Mouse (Mus musculus): ENCODE measurements around the gene Mrtfb.

Mrtfb gene

DNA sequence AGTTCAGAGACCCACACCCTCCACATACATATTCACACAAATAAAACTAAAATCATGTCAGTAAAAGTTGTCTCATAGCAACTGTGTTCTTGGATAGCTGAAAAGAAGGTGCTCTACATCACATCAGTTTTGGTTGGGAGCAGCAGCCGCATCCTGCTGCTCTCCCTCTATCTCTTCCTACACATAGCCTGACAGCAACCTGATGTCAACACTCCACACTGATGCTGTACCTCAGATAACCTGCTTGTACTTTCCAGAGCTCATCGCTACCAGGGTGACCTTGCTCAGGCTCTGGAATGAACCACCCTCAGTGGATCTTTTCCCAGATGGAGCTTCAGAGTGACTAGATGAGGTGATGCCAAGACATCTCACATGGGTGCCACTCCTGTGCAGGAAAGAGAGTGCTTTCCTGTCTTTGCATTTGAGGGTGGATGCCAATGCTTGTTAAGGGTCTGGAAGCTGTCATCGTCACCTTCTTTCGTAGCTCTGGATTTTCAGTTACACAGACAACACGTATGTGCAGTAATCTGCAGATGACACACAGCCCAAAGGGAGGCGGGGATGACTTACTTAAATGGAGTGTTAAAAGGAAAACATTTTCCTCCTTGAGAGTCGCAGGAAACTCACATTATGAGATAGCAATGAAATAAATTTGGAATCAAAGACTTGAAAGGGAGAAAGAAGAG is 173.8 kb downstream of the Mrtfb start:
- DNase-seq (ENCODE audit: extremely low read depth, insufficient read length, low spot score), result no peak

DNA sequence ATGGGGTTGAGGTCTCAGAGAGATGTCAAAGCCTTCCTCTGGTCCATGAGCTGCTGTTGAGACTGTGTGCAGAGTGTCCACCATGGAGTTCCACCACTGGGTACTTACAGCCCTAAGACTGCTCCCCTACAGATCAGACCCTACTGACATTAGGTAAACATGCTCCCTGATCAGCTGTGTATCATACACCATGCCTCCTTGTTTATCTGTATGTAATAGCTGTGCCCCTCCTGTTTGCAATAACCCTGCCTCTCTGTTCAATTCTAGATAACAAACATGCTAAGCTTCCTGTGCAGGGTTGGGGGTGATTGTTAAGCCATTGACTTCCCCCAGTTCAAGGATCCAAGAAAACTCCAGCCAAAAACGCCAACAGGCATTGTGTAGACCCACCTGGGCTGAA is 174.7 kb downstream of the Mrtfb start:
- no peak for DNase-seq (ENCODE audit: extremely low read depth, insufficient read length, low spot score)

DNA sequence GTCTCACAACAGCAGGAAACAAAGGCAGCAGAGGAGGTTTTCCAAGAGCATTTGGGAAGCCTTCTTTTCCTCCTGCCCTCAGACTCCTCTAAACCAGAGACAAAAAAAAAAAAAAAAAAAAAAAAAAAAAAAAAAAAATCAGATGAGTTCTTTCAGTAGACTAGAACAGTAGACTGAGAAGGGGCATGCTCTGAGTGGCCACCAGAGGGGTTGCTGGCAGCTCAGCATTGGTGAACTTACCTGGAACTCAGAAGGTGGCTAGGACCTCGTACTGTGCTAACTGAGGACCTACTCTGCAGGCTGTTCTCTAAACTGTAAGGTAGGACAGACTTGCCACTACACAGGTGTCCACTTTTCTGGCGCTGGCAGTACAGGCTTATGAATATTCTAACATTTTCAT is 179.3 kb downstream of the Mrtfb start:
- DNase-seq (ENCODE audit: extremely low read depth, insufficient read length, low spot score), result no peak

DNA sequence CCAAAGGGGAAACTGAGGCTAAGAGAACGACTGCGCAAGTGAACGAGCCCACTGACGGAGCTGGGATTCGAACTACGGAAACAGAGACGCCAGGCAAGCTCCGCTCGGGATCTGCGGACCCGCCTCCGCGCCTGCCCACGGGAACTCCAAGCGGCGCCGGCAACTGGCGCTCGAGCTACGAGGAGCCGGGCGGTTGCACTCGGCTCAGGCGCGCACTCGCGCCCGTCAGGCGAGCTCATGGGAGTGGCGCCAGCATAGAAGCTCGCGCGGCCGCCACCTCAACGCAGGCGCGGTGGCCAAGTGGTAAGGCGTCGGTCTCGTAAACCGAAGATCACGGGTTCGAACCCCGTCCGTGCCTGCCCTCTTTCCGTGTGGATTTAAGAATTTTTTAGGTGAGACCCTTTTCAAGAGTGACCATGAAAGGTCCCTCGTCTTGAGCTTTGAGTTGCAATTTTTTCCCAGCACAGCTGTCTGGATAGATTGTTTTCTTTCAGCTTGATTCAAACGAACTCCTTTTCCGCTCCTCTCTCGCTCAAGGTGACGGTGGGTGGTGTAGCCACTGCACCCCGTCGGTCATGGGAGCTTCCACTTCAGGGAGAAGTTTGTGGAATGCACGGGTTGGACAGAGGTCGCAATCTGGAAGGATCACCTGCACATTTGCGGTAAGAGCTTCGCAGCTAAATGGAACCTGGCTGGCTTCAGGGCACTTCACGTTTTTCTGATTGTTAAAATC is 180.9 kb downstream of the Mrtfb start:
- peak; percentile 97 for DNase-seq (ENCODE audit: extremely low read depth, insufficient read length, low spot score)

DNA sequence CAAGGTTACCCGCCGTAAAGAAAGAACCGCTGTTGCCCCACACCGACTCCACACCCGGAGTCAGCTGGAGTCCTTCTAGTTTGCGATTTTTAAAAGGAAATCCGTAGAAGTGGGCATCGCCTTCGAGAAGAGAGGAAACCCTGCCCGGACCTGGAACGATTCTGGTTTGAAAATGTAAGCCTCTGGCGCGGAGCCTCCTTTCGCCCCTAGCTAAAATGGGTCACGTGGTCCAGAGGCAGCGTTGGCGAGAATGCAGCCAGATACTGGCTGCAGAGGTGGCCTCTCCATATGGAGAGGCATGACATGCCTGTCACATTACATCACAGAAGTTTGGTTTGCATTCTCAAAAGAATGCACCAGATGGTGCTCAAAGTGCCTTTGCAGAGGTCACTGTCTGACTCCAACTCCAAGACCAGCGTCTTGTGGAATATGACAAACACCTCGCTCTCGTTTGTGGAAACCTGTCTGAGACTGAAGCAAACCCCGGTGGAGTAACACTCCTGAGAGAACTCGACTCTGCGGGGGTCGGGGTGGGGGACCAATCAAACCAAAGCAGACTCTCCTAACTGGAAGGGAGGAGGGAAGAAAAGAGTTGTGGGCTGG is 181.6 kb downstream of the Mrtfb start:
- peak; percentile 73 for DNase-seq (ENCODE audit: extremely low read depth, insufficient read length, low spot score)

DNA sequence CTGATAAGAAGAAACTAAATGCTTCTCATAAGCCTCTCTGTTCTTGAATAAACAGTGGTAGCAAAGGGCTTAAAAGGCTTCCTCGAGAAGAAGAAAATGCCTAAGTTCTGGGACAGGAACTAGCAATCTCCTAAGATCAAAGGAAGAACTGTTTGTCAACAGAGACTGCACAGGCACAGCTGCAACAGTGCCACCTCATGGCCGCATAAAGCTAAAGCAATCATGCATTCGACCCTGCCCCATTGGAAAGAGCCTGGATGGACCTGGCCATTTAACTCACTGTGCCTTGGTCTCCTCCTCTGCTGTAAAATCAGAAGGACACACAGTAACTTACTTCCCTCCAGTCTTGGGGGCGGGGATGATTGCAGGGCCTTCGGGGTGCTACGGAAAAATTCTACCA is 184.2 kb downstream of the Mrtfb start:
- DNase-seq (ENCODE audit: extremely low read depth, insufficient read length, low spot score), result no peak

DNA sequence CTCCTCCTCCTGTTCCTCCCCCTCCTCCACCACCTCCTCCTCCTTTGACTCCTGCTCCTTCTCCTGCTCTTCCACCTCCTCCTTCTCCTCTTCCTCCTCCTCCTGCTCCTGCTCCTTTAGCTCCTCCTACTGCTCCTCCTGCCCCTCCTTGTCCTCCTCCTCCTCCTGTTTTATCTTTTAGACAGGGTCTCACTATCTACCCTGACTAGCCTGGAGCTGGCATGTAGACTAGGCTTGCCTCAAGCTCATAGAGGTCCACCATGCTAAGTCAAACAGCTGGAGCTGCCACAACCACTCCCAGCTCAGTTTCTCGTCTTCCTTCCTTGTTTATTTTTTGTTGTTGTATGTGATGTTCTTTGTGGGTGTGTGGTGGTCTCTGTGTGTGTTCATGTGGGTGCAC is 187.5 kb downstream of the Mrtfb start:
- DNase-seq (ENCODE audit: extremely low read depth, insufficient read length, low spot score), result no peak

DNA sequence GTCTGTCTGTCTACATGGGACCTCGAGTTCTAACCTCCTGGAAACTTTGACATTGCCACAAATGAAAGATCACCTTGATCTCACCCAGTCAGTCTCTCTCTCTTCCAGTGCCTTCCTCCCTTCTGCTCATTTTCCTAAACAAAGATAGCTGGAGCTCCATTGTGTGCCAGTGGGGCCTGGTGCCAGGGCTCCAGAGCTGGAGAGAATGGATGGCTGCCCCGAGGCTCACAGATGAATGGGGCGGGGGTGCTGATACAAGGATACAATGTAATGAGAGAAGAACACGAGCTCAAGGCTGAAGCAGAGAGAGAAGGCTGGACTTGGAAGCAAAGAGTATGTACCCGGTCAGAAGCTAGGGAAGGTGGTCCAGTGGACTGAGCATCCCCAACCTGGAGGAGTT is 189.2 kb downstream of the Mrtfb start:
- no peak for DNase-seq (ENCODE audit: extremely low read depth, insufficient read length, low spot score)

DNA sequence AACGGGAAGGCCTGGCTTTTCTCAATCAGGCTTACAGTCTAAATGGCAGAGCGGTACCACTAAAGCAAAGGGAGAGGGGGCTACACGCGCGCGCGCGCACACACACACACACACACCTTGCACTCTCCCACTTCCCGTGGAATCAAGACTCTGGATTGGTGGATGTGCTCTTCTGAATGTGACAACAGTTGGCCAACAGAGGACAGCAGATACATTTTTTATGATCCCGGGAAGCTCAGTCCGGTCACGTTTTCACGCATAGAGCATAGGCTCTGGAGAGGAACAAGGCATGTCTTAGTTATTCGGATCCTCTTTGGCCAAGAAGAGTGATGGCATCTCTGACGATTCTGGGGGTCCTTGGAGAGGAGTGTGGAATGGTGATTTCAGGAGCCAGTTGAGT is 190.2 kb downstream of the Mrtfb start:
- peak; percentile 48 for DNase-seq (ENCODE audit: extremely low read depth, insufficient read length, low spot score)

DNA sequence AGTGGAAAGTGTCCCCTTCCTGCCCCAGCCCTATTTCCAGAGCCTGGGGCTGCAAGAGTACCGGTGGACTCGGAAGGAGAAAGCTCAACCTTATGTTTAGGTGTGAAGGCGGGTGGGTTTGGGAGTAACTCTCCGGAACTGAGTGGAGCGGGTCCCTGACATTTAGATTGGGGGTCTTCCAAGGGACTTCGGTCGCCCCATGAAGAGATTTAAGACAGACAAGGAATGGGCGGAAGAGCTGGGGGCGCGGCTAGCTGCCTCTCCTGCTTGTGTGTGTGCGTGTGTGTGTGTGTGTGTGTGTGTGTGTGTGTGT is 190.6 kb downstream of the Mrtfb start:
- DNase-seq (ENCODE audit: extremely low read depth, insufficient read length, low spot score), result no peak

DNA sequence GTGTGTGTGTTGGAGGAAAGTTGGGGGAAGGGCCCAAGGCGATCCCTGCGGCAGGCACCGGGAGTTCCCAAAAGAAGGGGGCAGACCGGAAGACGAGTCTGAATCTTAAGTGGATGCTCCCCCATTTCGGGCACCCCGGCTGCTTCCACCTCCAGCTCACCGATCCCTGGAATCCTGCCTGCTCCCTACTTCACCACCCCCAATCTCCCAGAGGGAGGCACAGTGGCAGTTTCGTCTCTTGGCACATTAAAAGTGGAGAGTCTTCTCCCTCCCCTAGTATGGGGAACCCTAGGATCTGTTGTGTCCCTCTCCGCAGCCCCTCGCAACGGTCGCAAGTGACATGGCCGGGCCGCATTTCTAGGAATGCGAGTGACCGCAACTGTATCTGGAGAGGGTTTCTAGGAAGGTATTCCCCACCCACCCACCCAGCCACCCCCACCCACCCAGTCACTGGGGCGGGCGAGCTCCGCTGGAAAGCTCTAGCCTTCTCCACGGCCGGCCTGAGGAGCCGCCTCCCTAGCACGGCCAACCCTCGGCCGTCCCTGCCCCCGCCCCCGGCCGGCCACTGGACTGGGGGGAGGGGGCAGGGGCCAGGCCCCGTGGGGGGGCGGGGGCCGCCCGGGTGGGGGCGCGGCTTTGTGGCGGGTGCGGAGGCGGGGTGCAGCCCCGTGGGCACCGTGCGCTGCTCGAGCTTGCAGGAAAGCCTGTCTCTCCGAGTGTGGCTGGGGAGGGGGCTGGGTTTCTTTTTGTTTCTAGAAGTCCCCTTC is 191.2 kb downstream of the Mrtfb start:
- peak; percentile 70 for DNase-seq (ENCODE audit: extremely low read depth, insufficient read length, low spot score)

DNA sequence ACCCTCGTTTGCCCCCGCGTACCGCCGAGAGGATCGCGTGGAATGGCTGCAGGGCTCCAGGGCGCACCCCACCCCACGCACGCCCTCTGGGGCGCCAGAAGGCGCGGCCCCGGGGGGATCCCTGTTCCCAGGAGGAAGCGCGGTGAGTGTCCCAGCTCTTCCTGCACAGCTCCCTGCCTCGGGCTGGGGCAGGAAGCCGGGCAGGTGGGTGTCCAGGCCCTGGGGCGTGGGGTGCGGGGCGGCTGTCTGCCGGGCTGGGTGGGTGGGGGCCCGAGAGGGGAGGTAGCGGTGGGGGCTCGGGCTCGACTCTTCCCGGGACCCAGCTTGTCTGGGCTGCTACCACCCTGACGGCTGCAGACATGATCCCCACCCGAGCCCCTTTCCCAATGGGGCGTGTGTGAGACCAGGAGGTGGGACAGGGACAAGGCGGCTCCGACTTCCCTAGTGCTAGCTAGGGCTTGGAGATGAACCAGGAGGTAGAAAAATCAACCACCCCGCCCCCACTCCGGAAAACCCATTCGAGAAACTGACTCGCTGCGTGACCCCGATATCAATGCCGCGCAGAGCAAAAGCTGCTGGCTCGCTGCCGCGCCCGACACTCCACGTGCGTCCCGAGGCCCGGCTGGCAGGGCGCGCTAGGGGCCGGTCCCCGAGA is 191.9 kb downstream of the Mrtfb start:
- peak; percentile 84 for DNase-seq (ENCODE audit: extremely low read depth, insufficient read length, low spot score)

DNA sequence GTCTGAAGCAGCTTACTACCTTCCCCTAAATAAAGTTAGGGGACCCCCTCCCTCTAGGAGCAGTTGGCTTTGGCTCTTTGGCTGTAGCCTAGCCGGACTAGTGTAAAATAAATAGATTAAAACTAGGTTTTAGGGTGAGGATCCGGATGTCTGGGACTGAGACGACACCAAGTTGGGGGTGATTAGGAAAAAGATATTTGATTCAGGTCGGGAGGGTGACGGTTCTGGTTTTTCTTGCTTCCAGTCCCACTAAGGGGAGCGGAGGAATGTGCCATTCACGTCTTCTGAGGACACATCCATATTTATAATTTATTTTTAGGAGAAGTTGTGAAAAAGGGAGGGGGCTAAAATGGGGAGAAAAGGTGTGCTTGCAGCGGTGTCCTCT is 192.4 kb downstream of the Mrtfb start:
- no peak for DNase-seq (ENCODE audit: extremely low read depth, insufficient read length, low spot score)

DNA sequence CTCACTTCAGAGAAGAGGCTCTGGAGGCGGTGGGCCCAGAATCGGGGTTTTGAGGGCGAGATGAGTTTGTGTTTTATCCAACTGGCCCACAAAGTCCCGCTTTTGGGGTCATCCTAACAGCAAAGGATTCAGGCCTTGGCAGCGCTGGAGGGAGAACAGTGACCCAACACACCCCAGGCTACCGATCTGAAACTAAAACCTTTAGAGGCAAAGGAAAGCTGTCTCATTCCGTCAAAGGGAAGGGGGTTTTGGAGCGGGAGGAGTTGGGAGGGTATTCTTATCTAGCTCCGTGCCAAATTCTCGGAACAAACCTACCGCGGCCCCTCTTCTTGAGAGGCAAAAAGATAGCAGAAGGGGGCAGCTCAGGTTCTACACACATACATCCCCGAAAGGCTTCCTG is 193.2 kb downstream of the Mrtfb start:
- no peak for DNase-seq (ENCODE audit: extremely low read depth, insufficient read length, low spot score)

DNA sequence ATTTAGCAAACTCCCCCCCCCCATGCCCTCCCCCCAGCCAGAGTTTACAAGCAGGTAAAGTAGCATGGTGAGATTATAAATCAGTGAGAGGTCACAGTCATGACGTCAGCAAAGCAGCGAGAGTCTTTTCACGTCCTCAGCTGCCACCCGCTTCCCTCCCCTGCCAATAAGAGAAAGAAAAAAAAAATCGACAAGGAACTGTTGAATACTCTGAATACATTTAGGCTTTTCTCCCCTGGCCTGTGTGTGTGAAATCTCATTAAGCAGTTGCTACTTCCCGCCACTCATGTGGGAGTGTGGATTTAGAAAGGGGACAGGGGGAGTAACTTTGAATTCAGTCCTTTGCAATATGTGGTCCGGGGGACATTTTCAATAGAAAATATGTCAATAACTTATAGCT is 194.6 kb downstream of the Mrtfb start:
- DNase-seq (ENCODE audit: extremely low read depth, insufficient read length, low spot score), result no peak

DNA sequence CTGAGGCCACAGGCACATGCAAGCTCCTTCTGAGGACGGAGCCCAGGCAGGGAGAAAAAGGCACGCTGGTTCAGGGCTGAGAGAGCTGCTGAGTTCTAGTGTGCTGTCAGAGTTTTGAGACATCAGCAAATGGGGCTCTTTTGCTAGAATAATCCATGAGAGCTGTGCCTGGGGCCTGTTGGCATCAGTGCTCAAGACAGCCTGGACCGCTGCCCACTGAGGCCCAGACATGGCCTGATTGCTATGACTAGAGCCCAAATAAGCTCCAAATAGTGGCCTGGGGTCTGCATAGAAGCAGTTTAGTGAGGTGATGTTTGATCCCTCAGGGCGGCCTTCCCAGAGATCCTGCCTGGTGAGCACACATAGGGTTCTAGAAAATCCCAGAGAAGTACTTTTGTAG is 195.7 kb downstream of the Mrtfb start:
- DNase-seq (ENCODE audit: extremely low read depth, insufficient read length, low spot score), result no peak

DNA sequence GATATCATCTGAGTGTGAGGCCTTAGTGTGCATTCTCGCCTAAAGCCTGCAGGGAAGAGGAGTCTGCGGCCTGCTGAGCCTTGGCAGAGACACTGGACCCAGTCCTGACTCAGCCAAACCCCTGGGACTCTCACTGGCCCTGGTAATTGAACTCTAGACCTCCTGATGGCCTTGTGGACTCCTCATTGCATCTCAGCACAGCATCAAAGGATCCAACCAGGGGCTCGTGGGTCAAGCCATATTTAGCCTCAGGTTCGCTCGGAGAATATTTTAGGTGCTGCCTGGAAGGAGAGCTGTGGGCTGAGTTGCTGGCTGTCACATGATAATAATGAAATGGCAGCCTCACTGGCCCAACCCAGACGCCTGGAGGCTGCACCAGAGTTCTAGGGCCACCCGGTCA is 196.4 kb downstream of the Mrtfb start:
- no peak for DNase-seq (ENCODE audit: extremely low read depth, insufficient read length, low spot score)

DNA sequence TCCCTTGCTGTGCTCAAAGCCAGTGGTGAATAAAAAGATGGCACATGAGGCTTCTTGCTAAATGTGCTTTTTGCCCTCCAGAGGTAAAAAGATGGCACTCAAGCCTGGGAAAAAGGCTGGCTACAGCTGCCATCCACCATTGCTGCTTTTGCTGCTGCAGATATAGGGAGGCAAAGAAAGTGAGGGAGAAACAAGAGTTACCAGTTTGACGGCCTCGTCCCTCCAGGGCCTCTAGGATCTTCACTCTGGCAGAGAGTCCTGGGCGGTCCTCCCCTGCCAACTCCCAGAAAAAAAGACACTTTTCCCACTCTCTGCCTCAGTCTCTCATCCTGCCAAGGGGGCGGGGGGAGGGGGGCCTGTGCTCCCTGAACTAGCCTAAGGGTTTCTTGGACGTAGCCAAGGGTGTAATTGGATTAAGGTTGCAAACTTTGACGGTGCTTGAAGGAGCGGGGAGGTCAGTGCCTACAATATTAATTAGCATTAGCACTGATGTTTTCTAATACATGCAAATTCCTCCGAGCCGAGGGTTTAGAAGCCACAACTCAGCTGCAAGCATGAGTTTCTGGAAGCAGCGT is 197.8 kb downstream of the Mrtfb start:
- DNase-seq (ENCODE audit: extremely low read depth, insufficient read length, low spot score), result no peak

DNA sequence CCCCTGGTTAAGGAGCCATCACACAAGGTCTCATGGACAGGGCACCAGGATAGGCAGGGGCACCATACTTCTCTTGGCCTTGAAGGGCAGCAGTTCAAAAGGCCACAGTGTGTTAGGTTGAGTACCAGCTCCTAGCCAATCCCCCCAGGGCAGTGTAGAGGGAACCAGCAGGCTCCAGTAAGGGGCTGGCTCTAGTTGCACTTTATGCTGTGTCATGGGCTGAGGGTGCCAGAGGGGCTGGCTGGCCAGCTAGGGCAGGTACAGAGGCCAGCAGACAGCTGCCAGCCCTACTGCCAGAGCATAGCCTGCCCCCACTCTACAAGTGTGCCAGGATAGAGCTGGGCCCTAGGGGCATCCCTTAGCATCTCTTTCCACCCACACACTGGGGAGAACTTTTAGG is 199.3 kb downstream of the Mrtfb start:
- no peak for DNase-seq (ENCODE audit: extremely low read depth, insufficient read length, low spot score)

DNA sequence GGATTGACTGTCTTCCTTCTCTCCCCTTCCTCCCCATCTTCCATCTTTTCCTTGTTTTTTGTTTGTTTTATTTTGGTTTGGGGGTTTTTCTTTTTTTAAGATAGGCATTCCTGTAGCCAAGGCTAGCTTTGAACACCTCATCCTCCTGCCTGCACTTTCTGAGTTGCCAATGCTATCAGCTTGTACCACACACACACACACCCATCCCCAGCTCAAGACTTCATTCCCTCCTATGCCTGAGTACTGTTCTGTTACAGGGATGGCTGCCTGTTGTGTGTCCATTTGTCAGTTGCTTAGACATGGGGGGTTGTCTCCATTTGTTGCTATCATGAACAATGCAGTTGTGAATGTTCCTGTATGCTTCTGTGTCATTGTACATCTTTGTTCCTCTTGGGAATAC is 202.3 kb downstream of the Mrtfb start:
- DNase-seq (ENCODE audit: extremely low read depth, insufficient read length, low spot score), result no peak

DNA sequence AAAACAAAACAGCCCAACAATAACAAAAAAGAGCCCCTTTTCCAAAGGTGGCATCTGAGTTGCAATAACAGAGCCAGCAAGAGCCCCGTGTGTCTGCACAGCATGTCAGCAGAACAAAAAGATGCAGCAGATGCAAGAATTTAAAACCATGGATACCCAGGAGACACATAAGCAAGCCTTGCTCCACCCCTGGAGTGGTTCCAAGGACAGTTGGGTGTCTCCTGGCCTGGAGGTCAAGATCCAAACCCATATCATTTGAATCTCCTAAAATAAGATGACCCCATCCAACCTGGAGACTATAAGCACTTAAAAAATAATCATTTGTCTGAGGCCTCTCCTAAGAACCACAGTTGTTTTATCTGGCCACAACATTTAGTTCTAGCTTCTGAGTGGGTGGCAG is 203.8 kb downstream of the Mrtfb start:
- DNase-seq (ENCODE audit: extremely low read depth, insufficient read length, low spot score), result no peak
